Mouse (Mus musculus): Measurements from ENCODE around the gene Canx.

GRCm38 (mm10) chr11:50365322-50365721, 39.8 kb upstream of the Canx start:
- TF ChIP-seq TCF12 (IDR thresholded peaks at IDR 0.05; ENCODE audit: insufficient read depth, poor library complexity, severe bottlenecking), result no peak
- no peak for TF ChIP-seq POLR2A (IDR thresholded peaks at IDR 0.05; ENCODE audit: insufficient read length, low read depth)
- no peak for TF ChIP-seq REST (IDR thresholded peaks at IDR 0.05; ENCODE audit: insufficient read depth, insufficient read length)
